Mouse (Mus musculus) small intestine, adult 2 months (tissue): ENCODE data around the gene Ppef2. TPM values are rescaled to one million over a fixed set of nuclear protein-coding genes. Genes with fewer than 3 reads are reported as not detected.
A peak's percentile ranks its signal among the peaks of the same experiment; 100 is the strongest.

Experiments
- H3K27ac ChIP-seq: fragments of 200-500 bp; 2 replicates; pipeline ENCODE4 v1.5.1; 2012; ENCODE audit warnings: low read depth, low read length, control low read depth, inconsistent platforms; ENCODE audit not compliant: insufficient read depth
- H3K27me3 ChIP-seq: fragments of 200-500 bp; 2 replicates; pipeline ENCODE4 v1.6.1; 2012; ENCODE audit warnings: mild to moderate bottlenecking, moderate library complexity, low read length, inconsistent platforms; ENCODE audit not compliant: control insufficient read depth, insufficient read depth
- H3K36me3 ChIP-seq: fragments of 200-500 bp; 2 replicates; pipeline ENCODE4 v1.6.1; 2012; ENCODE audit warnings: mild to moderate bottlenecking, low read length, control low read depth, inconsistent platforms; ENCODE audit not compliant: control insufficient read depth, insufficient read depth
- H3K4me1 ChIP-seq: fragments of 200-500 bp; 2 replicates; pipeline ENCODE4 v1.6.1; 2012; ENCODE audit warnings: low read length, inconsistent platforms, mixed read lengths; ENCODE audit not compliant: control insufficient read depth, insufficient read depth, insufficient read length
- H3K4me3 ChIP-seq: fragments of 200-500 bp; 2 replicates; pipeline ENCODE4 v1.5.1; 2012; ENCODE audit warnings: low read depth, mild to moderate bottlenecking, control low read depth, inconsistent platforms, low read length, moderate library complexity
- CTCF ChIP-seq: fragments of 200-500 bp; IDR thresholded peaks from 2 replicates; pipeline ENCODE4 v1.5.1; 2012; ENCODE audit warnings: low read depth, mild to moderate bottlenecking, control low read depth, inconsistent platforms, low read length, moderate library complexity, mixed read lengths; ENCODE audit not compliant: insufficient replicate concordance, insufficient read length; ENCODE audit errors: extremely low read depth
- POLR2A ChIP-seq: fragments of 200-500 bp; IDR thresholded peaks from 2 replicates; pipeline ENCODE4 v1.6.1; 2012; ENCODE audit warnings: low read depth, mild to moderate bottlenecking, control low read depth, inconsistent platforms, low read length, moderate library complexity
- WGBS: fragments of 180-500 bp; shearing (Covaris S2); methylation state at CpG from one replicate; pipeline ENCODE4 v1.1.7; 2018; 5-methylcytosine and 5-hydroxymethylcytosine counted together
- polyA plus RNA-seq: library from polyadenylated mRNA; depleted of rRNA; stranded (reverse); fragments of >200 nt; gene quantifications from 2 replicates; pipeline ENCODE4 v1.2.3, GENCODE M21; 2012

The Ppef2 gene
- polyA plus RNA-seq, 1 experiment, result 1.4 TPM

- H3K4me1 ChIP-seq, result peaks cover 4% of the 10 kb centered on the region; the same call in 1 of the 2 replicates
- H3K4me3 ChIP-seq, result no peak overlapping the region
- WGBS, result 31% methylated on average over 18 of the region's 18 CpGs
- no peaks in the 10 kb centered on the region for H3K36me3 ChIP-seq
- H3K27me3 ChIP-seq, result no peaks in the 10 kb centered on the region; the same call in 1 of the 2 replicates
- no peak overlapping the region for H3K27ac ChIP-seq
- TF ChIP-seq POLR2A (no peak), CTCF (no peak)
These were observed 3.2 kb downstream of the Ppef2 start for GRCm38 (mm10) chr5:92252797-92253343.

- Histone ChIP-seq H3K36me3 (no peaks in the 10 kb centered on the region), H3K27me3 (no peaks in the 10 kb centered on the region; the same call in 1 of the 2 replicates), H3K4me3 (no peak overlapping the region), H3K4me1 (peaks cover 4% of the 10 kb centered on the region; the same call in 1 of the 2 replicates), H3K27ac (no peak overlapping the region)
- WGBS, result 96% methylated on average over 6 of the region's 6 CpGs
- no peak for TF ChIP-seq POLR2A
- TF ChIP-seq CTCF, result no peak
These were observed 4.0 kb downstream of the Ppef2 start for GRCm38 (mm10) chr5:92252031-92252430.

GRCm38 (mm10) chr5:92248614-92249013 is 7.5 kb downstream of the Ppef2 start:
- Histone ChIP-seq H3K4me3 (no peak overlapping the region), H3K4me1 (peaks cover 4% of the 10 kb centered on the region; the same call in 1 of the 2 replicates), H3K27me3 (no peaks in the 10 kb centered on the region; the same call in 1 of the 2 replicates), H3K36me3 (no peaks in the 10 kb centered on the region; the same call in 1 of the 2 replicates), H3K27ac (peak overlapping the region; percentile 60)
- 56% methylated on average over 11 of the region's 11 CpGs for WGBS
- TF ChIP-seq POLR2A (no peak), CTCF (no peak)

- Histone ChIP-seq H3K27ac (no peak overlapping the region), H3K4me1 (peaks cover 4% of the 10 kb centered on the region; the same call in 1 of the 2 replicates), H3K36me3 (no peaks in the 10 kb centered on the region; the same call in 1 of the 2 replicates), H3K27me3 (no peaks in the 10 kb centered on the region), H3K4me3 (no peak overlapping the region)
- WGBS, result 76% methylated on average over 9 of the region's 9 CpGs
- no peak for TF ChIP-seq CTCF
- TF ChIP-seq POLR2A, result no peak
These were observed 10.6 kb downstream of the Ppef2 start for GRCm38 (mm10) chr5:92245483-92245882.

- no peak overlapping the region for H3K4me3 ChIP-seq
- 96% methylated on average over 2 of the region's 2 CpGs for WGBS
These were observed 11.2 kb downstream of the Ppef2 start for GRCm38 (mm10) chr5:92244900-92245299.

GRCm38 (mm10) chr5:92240769-92241168 is 15.3 kb downstream of the Ppef2 start:
- no peak overlapping the region for H3K4me3 ChIP-seq
- TF ChIP-seq POLR2A (no peak), CTCF (no peak)
- no peaks in the 10 kb centered on the region for H3K36me3 ChIP-seq
- H3K27me3 ChIP-seq, result no peaks in the 10 kb centered on the region
- no peak overlapping the region for H3K27ac ChIP-seq
- H3K4me1 ChIP-seq, result no peaks in the 10 kb centered on the region
- 94% methylated on average over 12 of the region's 12 CpGs for WGBS

More at GRCm38 (mm10) chr5:92244900-92245299, 11.2 kb downstream of the Ppef2 start:
- Histone ChIP-seq H3K4me1 (peaks cover 4% of the 10 kb centered on the region; the same call in 1 of the 2 replicates), H3K27me3 (no peaks in the 10 kb centered on the region), H3K27ac (no peak overlapping the region), H3K36me3 (no peaks in the 10 kb centered on the region; the same call in 1 of the 2 replicates)
- no peak for TF ChIP-seq POLR2A
- no peak for TF ChIP-seq CTCF

- H3K4me3 ChIP-seq, result peak overlapping the region; percentile 2; the same call in 1 of the 2 replicates
- 42% methylated on average over 29 of the region's 29 CpGs for WGBS
These were observed 16.5 kb downstream of the Ppef2 start for GRCm38 (mm10) chr5:92239333-92240232.

More at GRCm38 (mm10) chr5:92239333-92240232, 16.5 kb downstream of the Ppef2 start:
- H3K4me1 ChIP-seq, result peaks cover 3% of the 10 kb centered on the region; the same call in 1 of the 2 replicates
- H3K27ac ChIP-seq, result no peak overlapping the region
- TF ChIP-seq CTCF, result peak; percentile 59; the same call in 1 of the 2 replicates
- TF ChIP-seq POLR2A, result no peak
- no peaks in the 10 kb centered on the region for H3K36me3 ChIP-seq
- H3K27me3 ChIP-seq, result no peaks in the 10 kb centered on the region
